Mouse (Mus musculus): ENCODE measurements around the gene Cd274. TPM values are rescaled to one million over a fixed set of nuclear protein-coding genes. Genes with fewer than 3 reads are reported as not detected.
A peak's percentile ranks its signal among the peaks of the same experiment; 100 is the strongest.

The Cd274 gene
- polyA plus RNA-seq, 1 experiment = not detected

DNA sequence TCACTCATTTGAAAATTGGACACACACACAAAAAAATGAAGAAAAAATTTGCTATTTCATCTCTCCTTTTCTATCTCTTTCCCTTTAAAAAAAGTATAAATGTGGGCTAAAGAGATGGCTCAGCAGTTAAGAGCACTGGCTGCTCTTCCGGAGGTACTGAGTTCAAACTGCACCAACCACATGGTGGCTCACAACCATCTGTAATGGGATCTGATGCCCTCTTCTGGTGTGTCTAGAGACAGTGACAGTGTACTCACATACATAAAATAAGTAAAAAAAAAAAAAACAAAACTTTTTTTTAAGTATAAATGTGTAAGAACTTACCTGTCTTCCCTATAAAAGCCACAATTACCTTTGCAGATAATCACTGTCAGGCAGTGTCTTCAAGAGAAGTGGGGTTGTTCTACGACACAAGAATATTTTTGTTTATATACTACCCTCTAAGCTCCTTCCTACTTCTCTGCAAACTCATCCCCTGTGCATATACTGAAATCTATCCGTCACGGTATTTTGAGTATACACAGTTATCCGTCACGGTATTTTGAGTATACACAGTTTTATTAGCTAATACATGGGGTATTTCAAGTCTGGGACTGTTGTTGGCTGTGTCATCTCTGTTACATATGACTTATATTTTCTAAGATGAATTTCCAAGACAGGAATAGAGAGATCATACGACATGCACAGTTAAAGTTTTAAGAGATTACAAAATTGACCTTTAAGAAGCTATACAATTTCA is 3.5 kb downstream of the Cd274 start:
- no peak overlapping the region for H3K27ac ChIP-seq (ENCODE audit: insufficient read depth, low read depth, low read length)
- peaks cover 5% of the 10 kb centered on the region for H3K4me1 ChIP-seq (ENCODE audit: control insufficient read depth, insufficient read depth, low read length)
- TF ChIP-seq CTCF (IDR thresholded peaks at IDR 0.05; ENCODE audit: insufficient read depth, low read depth, low read length) (no peak), POLR2A (IDR thresholded peaks at IDR 0.05; ENCODE audit: insufficient read depth, low read depth, low read length) (no peak)
- WGBS = 94% methylated on average over 7 of the region's 7 CpGs
- no peak overlapping the region for H3K4me3 ChIP-seq (ENCODE audit: insufficient read depth, low read depth, low read length)

DNA sequence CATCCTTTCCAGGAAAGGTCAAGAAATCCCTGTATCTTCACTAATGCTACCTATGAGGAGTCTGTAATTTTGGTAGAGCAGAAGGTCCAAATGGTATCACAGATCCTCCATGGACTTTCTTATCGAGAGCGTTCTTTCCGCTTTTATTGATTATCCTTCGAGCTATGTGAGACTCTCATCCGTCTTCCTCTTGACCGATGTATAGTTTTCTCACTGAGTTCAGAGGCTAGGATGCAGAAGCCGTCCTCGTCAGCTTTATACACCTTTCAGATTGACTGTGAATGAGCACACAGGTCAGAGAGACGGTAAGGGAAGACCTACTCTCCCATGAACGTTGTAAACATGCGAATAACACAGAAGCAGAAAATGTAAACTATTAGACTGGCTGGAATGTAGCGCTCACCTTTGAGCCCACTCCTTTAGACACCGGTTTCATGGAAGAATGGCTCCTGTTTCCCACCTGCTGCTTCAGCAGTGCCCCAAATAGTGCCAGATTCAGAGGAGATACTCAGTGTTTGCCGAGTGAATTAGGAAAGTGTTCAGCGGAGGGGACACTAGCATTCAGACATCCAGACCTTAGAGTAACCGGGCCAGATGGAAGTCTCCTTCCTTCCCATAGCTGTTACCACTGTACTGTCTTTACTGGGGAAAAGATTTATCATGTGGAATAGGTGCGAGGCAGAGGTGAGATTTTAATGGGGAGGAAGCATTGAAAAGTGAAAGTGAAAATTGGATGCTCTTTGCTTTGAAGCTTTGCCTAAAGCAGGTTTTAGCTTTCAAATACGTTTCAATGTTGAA is 4.2 kb downstream of the Cd274 start:
- H3K27ac ChIP-seq (ENCODE audit: insufficient read depth, low read depth, low read length) = no peak overlapping the region
- TF ChIP-seq CTCF (IDR thresholded peaks at IDR 0.05; ENCODE audit: insufficient read depth, low read depth, low read length) (no peak), POLR2A (IDR thresholded peaks at IDR 0.05; ENCODE audit: insufficient read depth, low read depth, low read length) (no peak)

DNA sequence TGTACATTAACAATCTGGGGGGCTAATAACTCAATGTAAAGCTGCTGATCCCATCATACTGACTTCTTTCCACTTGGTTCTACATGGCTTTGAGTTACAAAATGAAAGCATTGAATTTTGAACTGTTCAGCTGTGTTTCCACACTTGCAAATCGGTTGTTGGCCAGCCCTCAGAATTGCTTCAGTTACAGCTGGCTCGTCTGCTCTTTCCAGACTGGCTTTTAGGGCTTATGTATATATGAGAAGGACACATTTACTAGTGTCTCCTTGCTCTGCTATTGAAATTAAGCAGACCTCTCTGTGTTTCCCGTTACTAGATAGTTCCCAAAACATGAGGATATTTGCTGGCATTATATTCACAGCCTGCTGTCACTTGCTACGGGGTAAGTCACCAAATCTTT is 4.9 kb downstream of the Cd274 start:
- TF ChIP-seq CTCF (IDR thresholded peaks at IDR 0.05; ENCODE audit: insufficient read depth, low read depth, low read length) = no peak
- no peak for TF ChIP-seq POLR2A (IDR thresholded peaks at IDR 0.05; ENCODE audit: insufficient read depth, low read depth, low read length)
- H3K27ac ChIP-seq (ENCODE audit: insufficient read depth, low read depth, low read length) = no peak overlapping the region
- H3K4me3 ChIP-seq (ENCODE audit: insufficient read depth, low read depth, low read length) = no peak overlapping the region
- peaks cover 2% of the 10 kb centered on the region; the same call in 1 of the 2 replicates for H3K4me1 ChIP-seq (ENCODE audit: control insufficient read depth, insufficient read depth, low read length)
- 54% methylated on average over 4 of the region's 4 CpGs for WGBS

More for the DNA sequence above, 4.2 kb downstream of the Cd274 start:
- no peak overlapping the region for H3K4me3 ChIP-seq (ENCODE audit: insufficient read depth, low read depth, low read length)
- WGBS = 81% methylated on average over 18 of the region's 18 CpGs
- H3K4me1 ChIP-seq (ENCODE audit: control insufficient read depth, insufficient read depth, low read length) = peaks cover 5% of the 10 kb centered on the region

DNA sequence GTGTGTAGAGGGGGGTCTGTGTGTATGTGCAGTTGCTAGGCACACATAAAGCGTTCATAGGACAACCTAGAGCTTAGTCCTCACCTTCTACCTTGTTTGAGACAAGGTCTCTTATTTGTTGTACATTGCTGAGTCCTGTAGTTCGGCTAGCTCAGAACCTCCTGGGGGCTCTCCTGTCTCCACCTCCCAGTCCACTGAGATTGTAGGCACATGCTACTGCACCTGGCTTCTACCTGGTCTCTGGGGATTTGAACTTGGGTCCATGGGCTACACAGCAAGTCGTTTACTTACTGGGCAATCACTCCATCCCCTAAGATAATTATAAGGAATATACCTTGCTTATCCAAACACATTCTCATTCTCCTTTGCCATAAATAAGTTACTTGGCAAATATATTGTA is 5.4 kb downstream of the Cd274 start:
- H3K4me1 ChIP-seq (ENCODE audit: control insufficient read depth, insufficient read depth, low read length) = peaks cover 2% of the 10 kb centered on the region; the same call in 1 of the 2 replicates
- TF ChIP-seq CTCF (IDR thresholded peaks at IDR 0.05; ENCODE audit: insufficient read depth, low read depth, low read length) (no peak), POLR2A (IDR thresholded peaks at IDR 0.05; ENCODE audit: insufficient read depth, low read depth, low read length) (no peak)
- 92% methylated on average over 3 of the region's 3 CpGs for WGBS

DNA sequence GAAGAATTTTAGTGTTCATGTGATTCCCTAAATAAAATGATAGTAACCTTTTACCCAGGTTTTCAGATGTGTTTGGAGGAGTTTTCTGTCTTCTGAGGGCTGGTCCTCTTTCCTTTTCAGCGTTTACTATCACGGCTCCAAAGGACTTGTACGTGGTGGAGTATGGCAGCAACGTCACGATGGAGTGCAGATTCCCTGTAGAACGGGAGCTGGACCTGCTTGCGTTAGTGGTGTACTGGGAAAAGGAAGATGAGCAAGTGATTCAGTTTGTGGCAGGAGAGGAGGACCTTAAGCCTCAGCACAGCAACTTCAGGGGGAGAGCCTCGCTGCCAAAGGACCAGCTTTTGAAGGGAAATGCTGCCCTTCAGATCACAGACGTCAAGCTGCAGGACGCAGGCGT is 6.2 kb downstream of the Cd274 start:
- WGBS = 21% methylated on average over 11 of the region's 11 CpGs

More for the DNA sequence above, 5.4 kb downstream of the Cd274 start:
- H3K27ac ChIP-seq (ENCODE audit: insufficient read depth, low read depth, low read length) = no peak overlapping the region
- no peak overlapping the region for H3K4me3 ChIP-seq (ENCODE audit: insufficient read depth, low read depth, low read length)

DNA sequence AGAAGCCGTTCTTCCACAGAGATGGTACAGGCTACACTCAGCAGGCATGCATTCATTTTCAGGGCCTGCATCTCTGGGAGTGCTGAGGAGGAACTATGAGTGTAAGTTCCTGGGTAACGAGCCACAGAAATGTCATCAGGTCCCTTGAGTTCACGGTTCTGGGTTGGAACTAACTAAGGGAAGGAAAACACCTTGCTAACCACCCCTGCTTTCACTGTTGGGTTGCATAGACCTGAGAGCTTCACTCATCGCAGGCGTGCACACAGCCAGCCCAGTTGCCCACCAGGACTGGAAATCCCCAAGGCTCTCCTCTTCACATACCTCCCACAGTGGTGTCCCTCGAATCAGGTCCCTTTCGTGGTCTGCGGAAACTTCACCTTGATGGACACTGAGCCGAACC is 7.7 kb downstream of the Cd274 start:
- Histone ChIP-seq H3K4me1 (ENCODE audit: control insufficient read depth, insufficient read depth, low read length) (peaks cover 2% of the 10 kb centered on the region; the same call in 1 of the 2 replicates), H3K27ac (ENCODE audit: insufficient read depth, low read depth, low read length) (no peak overlapping the region), H3K4me3 (ENCODE audit: insufficient read depth, low read depth, low read length) (no peak overlapping the region)
- TF ChIP-seq POLR2A (IDR thresholded peaks at IDR 0.05; ENCODE audit: insufficient read depth, low read depth, low read length) = no peak
- no peak for TF ChIP-seq CTCF (IDR thresholded peaks at IDR 0.05; ENCODE audit: insufficient read depth, low read depth, low read length)
- 97% methylated on average over 9 of the region's 9 CpGs for WGBS

More for the DNA sequence above, 6.2 kb downstream of the Cd274 start:
- Histone ChIP-seq H3K27ac (ENCODE audit: insufficient read depth, low read depth, low read length) (no peak overlapping the region), H3K4me1 (ENCODE audit: control insufficient read depth, insufficient read depth, low read length) (peaks cover 2% of the 10 kb centered on the region; the same call in 1 of the 2 replicates), H3K4me3 (ENCODE audit: insufficient read depth, low read depth, low read length) (peak overlapping the region; percentile 26)
- TF ChIP-seq CTCF (IDR thresholded peaks at IDR 0.05; ENCODE audit: insufficient read depth, low read depth, low read length) (no peak), POLR2A (IDR thresholded peaks at IDR 0.05; ENCODE audit: insufficient read depth, low read depth, low read length) (no peak)

DNA sequence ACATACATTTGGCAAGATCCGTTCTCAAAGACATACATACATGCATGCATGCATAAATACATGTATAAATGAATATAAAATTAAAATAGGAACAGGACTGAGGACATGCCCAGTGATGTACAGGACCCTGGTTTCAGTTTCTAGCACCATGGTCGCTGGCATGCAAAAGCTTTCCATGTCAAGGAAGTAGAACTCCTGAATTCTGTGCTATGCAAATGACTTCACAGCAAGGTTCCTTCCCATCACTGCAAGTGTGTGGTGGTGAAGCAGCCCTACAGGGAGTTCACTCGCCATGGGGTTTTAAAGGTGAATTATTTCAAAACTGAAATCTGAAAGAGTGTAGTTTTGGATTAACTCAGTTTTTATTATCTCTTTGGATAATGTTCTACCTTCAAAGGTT is 9.1 kb downstream of the Cd274 start:
- 84% methylated on average over 3 of the region's 3 CpGs for WGBS
- Histone ChIP-seq H3K4me1 (ENCODE audit: control insufficient read depth, insufficient read depth, low read length) (peaks cover 2% of the 10 kb centered on the region; the same call in 1 of the 2 replicates), H3K4me3 (ENCODE audit: insufficient read depth, low read depth, low read length) (no peak overlapping the region), H3K27ac (ENCODE audit: insufficient read depth, low read depth, low read length) (no peak overlapping the region)
- no peak for TF ChIP-seq CTCF (IDR thresholded peaks at IDR 0.05; ENCODE audit: insufficient read depth, low read depth, low read length)
- TF ChIP-seq POLR2A (IDR thresholded peaks at IDR 0.05; ENCODE audit: insufficient read depth, low read depth, low read length) = no peak

DNA sequence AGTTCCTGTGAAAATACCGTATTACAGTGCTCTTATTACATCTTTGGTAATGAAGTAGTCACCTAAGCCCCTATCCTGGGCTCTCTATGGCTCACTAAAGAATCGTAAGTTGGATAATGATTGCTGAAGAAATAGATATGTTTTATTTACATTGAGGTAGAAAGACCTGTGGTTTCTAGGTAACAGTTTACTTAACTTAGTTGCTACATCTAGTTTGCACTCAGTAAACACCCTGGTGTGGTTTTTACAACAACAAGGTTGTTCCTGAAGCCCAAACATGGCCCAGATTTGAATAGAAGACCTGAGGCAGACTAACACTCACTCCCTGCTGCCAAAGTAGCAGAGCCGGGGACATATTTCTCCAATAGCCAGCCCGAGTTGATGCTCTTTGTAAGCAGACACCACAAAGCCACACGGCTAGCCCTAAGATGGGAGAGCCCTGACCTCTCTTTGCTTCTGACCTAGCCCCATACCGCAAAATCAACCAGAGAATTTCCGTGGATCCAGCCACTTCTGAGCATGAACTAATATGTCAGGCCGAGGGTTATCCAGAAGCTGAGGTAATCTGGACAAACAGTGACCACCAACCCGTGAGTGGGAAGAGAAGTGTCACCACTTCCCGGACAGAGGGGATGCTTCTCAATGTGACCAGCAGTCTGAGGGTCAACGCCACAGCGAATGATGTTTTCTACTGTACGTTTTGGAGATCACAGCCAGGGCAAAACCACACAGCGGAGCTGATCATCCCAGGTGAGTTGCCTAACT is 12.8 kb downstream of the Cd274 start:
- Histone ChIP-seq H3K4me1 (ENCODE audit: control insufficient read depth, insufficient read depth, low read length) (no peaks in the 10 kb centered on the region), H3K4me3 (ENCODE audit: insufficient read depth, low read depth, low read length) (no peak overlapping the region), H3K27ac (ENCODE audit: insufficient read depth, low read depth, low read length) (no peak overlapping the region)
- TF ChIP-seq POLR2A (IDR thresholded peaks at IDR 0.05; ENCODE audit: insufficient read depth, low read depth, low read length) = no peak
- no peak for TF ChIP-seq CTCF (IDR thresholded peaks at IDR 0.05; ENCODE audit: insufficient read depth, low read depth, low read length)
- WGBS = 92% methylated on average over 14 of the region's 14 CpGs
